Mouse (Mus musculus): ENCODE measurements around the gene Hand2. TPM values are rescaled to one million over a fixed set of nuclear protein-coding genes. Genes with fewer than 3 reads are reported as not detected.

The Hand2 gene
- polyA plus RNA-seq, 1 experiment from 2014 or later, result 11.4 TPM

GRCm38 (mm10) chr8:57348251-57348650 is 27.5 kb downstream of the Hand2 start:
- no peak overlapping the region for H3K4me3 ChIP-seq
- H3K36me3 ChIP-seq, result no peaks in the 10 kb centered on the region
- H3K27me3 ChIP-seq, result peaks cover 78% of the 10 kb centered on the region
- no peak overlapping the region for H3K27ac ChIP-seq
- peak overlapping the region; percentile 60 for H3K4me2 ChIP-seq (replicated peaks)
- 31% methylated on average over 4 of the region's 4 CpGs for WGBS
- H3K9me3 ChIP-seq, result no peaks in the 10 kb centered on the region
- H3K4me1 ChIP-seq, result peaks cover 66% of the 10 kb centered on the region
- no peak overlapping the region for H3K9ac ChIP-seq
- ATAC-seq (ENCODE audit: low FRiP score, low read depth), result no peak

GRCm38 (mm10) chr8:57348866-57349520 is 28.2 kb downstream of the Hand2 start:
- H3K9ac ChIP-seq, result peak overlapping the region; percentile 57

GRCm38 (mm10) chr8:57351861-57352260 is 31.1 kb downstream of the Hand2 start:
- no peak for ATAC-seq (ENCODE audit: low FRiP score, low read depth)
- Histone ChIP-seq H3K36me3 (no peaks in the 10 kb centered on the region), H3K27me3 (peaks cover 56% of the 10 kb centered on the region)

More at GRCm38 (mm10) chr8:57348866-57349520, 28.2 kb downstream of the Hand2 start:
- Histone ChIP-seq H3K4me3 (peak overlapping the region; percentile 27), H3K4me1 (peaks cover 60% of the 10 kb centered on the region), H3K27ac (peak overlapping the region; percentile 61; the same call in 1 of the 2 replicates), H3K36me3 (no peaks in the 10 kb centered on the region), H3K9me3 (no peaks in the 10 kb centered on the region), H3K27me3 (peaks cover 73% of the 10 kb centered on the region), H3K4me2 (replicated peaks) (peak overlapping the region; percentile 60)
- WGBS, result 3% methylated on average over 23 of the region's 23 CpGs
- ATAC-seq (ENCODE audit: low FRiP score, low read depth), result peak; percentile 31; the same call in 1 of the 2 replicates

GRCm38 (mm10) chr8:57353346-57354305 is 32.8 kb downstream of the Hand2 start:
- Histone ChIP-seq H3K4me1 (peaks cover 35% of the 10 kb centered on the region), H3K4me3 (peak overlapping the region; percentile 50), H3K27ac (no peak overlapping the region), H3K9ac (peak overlapping the region; percentile 57), H3K9me3 (no peaks in the 10 kb centered on the region), H3K27me3 (peaks cover 39% of the 10 kb centered on the region), H3K4me2 (replicated peaks) (peak overlapping the region; percentile 69), H3K36me3 (no peaks in the 10 kb centered on the region)
- WGBS, result 2% methylated on average over 37 of the region's 37 CpGs
- ATAC-seq (ENCODE audit: low FRiP score, low read depth), result peak; percentile 89

More at GRCm38 (mm10) chr8:57351861-57352260, 31.1 kb downstream of the Hand2 start:
- H3K4me3 ChIP-seq, result no peak overlapping the region
- 34% methylated on average over 2 of the region's 2 CpGs for WGBS
- no peak overlapping the region for H3K9ac ChIP-seq
- no peak overlapping the region for H3K27ac ChIP-seq
- no peak overlapping the region for H3K4me2 ChIP-seq (replicated peaks)
- no peaks in the 10 kb centered on the region for H3K9me3 ChIP-seq
- peaks cover 52% of the 10 kb centered on the region for H3K4me1 ChIP-seq

- H3K9me3 ChIP-seq, result no peaks in the 10 kb centered on the region
- ATAC-seq (ENCODE audit: low FRiP score, low read depth), result no peak
- H3K4me2 ChIP-seq (replicated peaks), result 0 out of 2 replicates have a peak overlapping the region, but pooled peaks have one; percentile 11
- H3K27me3 ChIP-seq, result peaks cover 28% of the 10 kb centered on the region
- H3K4me1 ChIP-seq, result peaks cover 23% of the 10 kb centered on the region
- H3K4me3 ChIP-seq, result no peak overlapping the region
- 60% methylated on average over 2 of the region's 2 CpGs for WGBS
- no peak overlapping the region for H3K9ac ChIP-seq
- no peaks in the 10 kb centered on the region for H3K36me3 ChIP-seq
- no peak overlapping the region for H3K27ac ChIP-seq
Observed at GRCm38 (mm10) chr8:57354876-57355275, 34.1 kb downstream of the Hand2 start.

GRCm38 (mm10) chr8:57356529-57357325 is 35.9 kb downstream of the Hand2 start:
- Histone ChIP-seq H3K4me1 (peaks cover 30% of the 10 kb centered on the region), H3K27me3 (peaks cover 20% of the 10 kb centered on the region), H3K9me3 (no peaks in the 10 kb centered on the region), H3K27ac (no peak overlapping the region), H3K4me2 (replicated peaks) (no peak overlapping the region), H3K4me3 (no peak overlapping the region), H3K36me3 (no peaks in the 10 kb centered on the region), H3K9ac (no peak overlapping the region)
- ATAC-seq (ENCODE audit: low FRiP score, low read depth), result no peak
- 46% methylated on average over 9 of the region's 9 CpGs for WGBS

- WGBS, result 18% methylated on average over 2 of the region's 2 CpGs
Observed at GRCm38 (mm10) chr8:57360493-57360892, 39.7 kb downstream of the Hand2 start.

GRCm38 (mm10) chr8:57361003-57361805 is 40.4 kb downstream of the Hand2 start:
- 37% methylated on average over 8 of the region's 8 CpGs for WGBS

More at GRCm38 (mm10) chr8:57360493-57360892, 39.7 kb downstream of the Hand2 start:
- Histone ChIP-seq H3K27ac (no peak overlapping the region), H3K9me3 (peaks cover 4% of the 10 kb centered on the region), H3K27me3 (0 out of 2 replicates have a peak, but pooled peaks cover 3% of the 10 kb centered on the region), H3K36me3 (no peaks in the 10 kb centered on the region), H3K4me3 (no peak overlapping the region), H3K9ac (no peak overlapping the region), H3K4me2 (replicated peaks) (no peak overlapping the region), H3K4me1 (peaks cover 21% of the 10 kb centered on the region)
- no peak for ATAC-seq (ENCODE audit: low FRiP score, low read depth)

GRCm38 (mm10) chr8:57362881-57363280 is 42.1 kb downstream of the Hand2 start:
- peaks cover 14% of the 10 kb centered on the region for H3K4me1 ChIP-seq
- 67% methylated on average over 2 of the region's 2 CpGs for WGBS
- ATAC-seq (ENCODE audit: low FRiP score, low read depth), result no peak
- H3K4me2 ChIP-seq (replicated peaks), result no peak overlapping the region
- peaks cover 7% of the 10 kb centered on the region for H3K9me3 ChIP-seq
- no peak overlapping the region for H3K4me3 ChIP-seq
- no peak overlapping the region for H3K9ac ChIP-seq
- H3K27ac ChIP-seq, result no peak overlapping the region
- 0 out of 2 replicates have a peak, but pooled peaks cover 3% of the 10 kb centered on the region for H3K27me3 ChIP-seq
- no peaks in the 10 kb centered on the region for H3K36me3 ChIP-seq

More at GRCm38 (mm10) chr8:57361003-57361805, 40.4 kb downstream of the Hand2 start:
- peak; percentile 54 for ATAC-seq (ENCODE audit: low FRiP score, low read depth)
- Histone ChIP-seq H3K9ac (no peak overlapping the region), H3K4me3 (no peak overlapping the region), H3K36me3 (no peaks in the 10 kb centered on the region), H3K9me3 (peaks cover 7% of the 10 kb centered on the region), H3K27me3 (0 out of 2 replicates have a peak, but pooled peaks cover 3% of the 10 kb centered on the region), H3K4me1 (peaks cover 18% of the 10 kb centered on the region), H3K27ac (no peak overlapping the region), H3K4me2 (replicated peaks) (no peak overlapping the region)

- Histone ChIP-seq H3K4me1 (no peaks in the 10 kb centered on the region), H3K27ac (no peak overlapping the region), H3K9ac (no peak overlapping the region), H3K4me2 (replicated peaks) (no peak overlapping the region), H3K27me3 (no peaks in the 10 kb centered on the region), H3K4me3 (no peak overlapping the region), H3K9me3 (no peaks in the 10 kb centered on the region), H3K36me3 (no peaks in the 10 kb centered on the region)
- ATAC-seq (ENCODE audit: low FRiP score, low read depth), result no peak
- WGBS, result 93% methylated on average over 2 of the region's 2 CpGs
Observed at GRCm38 (mm10) chr8:57374044-57374443, 53.3 kb downstream of the Hand2 start.

Measured in limb, embryonic 13.5 days (tissue).